ENCODE assay signal across 10 mouse cellular contexts in genomic region chrY:90738841-90739530, GRCm38 (mm10). TPM values are rescaled to one million over a fixed set of nuclear protein-coding genes. Genes with fewer than 3 reads are reported as not detected.
DNase-seq lines count a peak whose midpoint lies in the region; ATAC-seq lines count a peak whose summit lies in the region.
"Not testable (repeated sequence)": the region's sequence is repeated elsewhere in the genome, so short reads cannot be mapped to it uniquely, and the experiment has no call there.
"Had no signal": no experiment of that assay in that cellular context is flagged by ENCODE, and none has a peak within 500 bp of the region (broad histone marks: within the 10 kb centered on the region; RNA-seq: fewer than 3 reads in every experiment).

No protein-coding gene starts in this region.

- not testable (repeated sequence) for H3K4me2 ChIP-seq in embryonic facial prominence, embryonic 13.5 days; intestine, embryonic 16.5 days (ENCODE audit: low read depth, low read length); limb, embryonic 13.5 days (replicated peaks); midbrain, embryonic 14.5 days (ENCODE audit: low read length)

- H3K27ac ChIP-seq in embryonic facial prominence, embryonic 13.5 days; intestine, embryonic 16.5 days (ENCODE audit: low read length); limb, embryonic 13.5 days; midbrain, embryonic 14.5 days (replicated peaks; ENCODE audit: low read depth, low read length): not testable (repeated sequence)

- DNase-seq in A20 (ENCODE audit: low read depth, low spot score): peak; percentile 74
- DNase-seq in adrenal gland, postnatal 14 days: peak; percentile 32
- peak; percentile 61 for DNase-seq in midbrain, embryonic 14.5 days
- peak; percentile 71 to 85 for DNase-seq in spleen, postnatal 4 days (ENCODE audit: low spot score in 2 of 2)

- not testable (repeated sequence) for H3K4me1 ChIP-seq in embryonic facial prominence, embryonic 13.5 days; intestine, embryonic 16.5 days (ENCODE audit: control insufficient read depth, insufficient read depth, low read length); limb, embryonic 13.5 days; midbrain, embryonic 14.5 days (ENCODE audit: control insufficient read depth, insufficient read depth, low read length)

- not testable (repeated sequence) for H3K27me3 ChIP-seq in embryonic facial prominence, embryonic 13.5 days; intestine, embryonic 16.5 days (replicated peaks; ENCODE audit: control insufficient read depth, insufficient read depth, low read length); limb, embryonic 13.5 days; midbrain, embryonic 14.5 days (ENCODE audit: control insufficient read depth, insufficient read depth, low read length)

- H3K4me3 ChIP-seq in embryonic facial prominence, embryonic 13.5 days; intestine, embryonic 16.5 days (ENCODE audit: low read length); limb, embryonic 13.5 days; midbrain, embryonic 14.5 days (replicated peaks; ENCODE audit: low read depth, low read length): not testable (repeated sequence)

- peak; percentile 28 for ATAC-seq in embryonic facial prominence, embryonic 13.5 days (ENCODE audit: insufficient number of reproducible peaks, insufficient read depth, low FRiP score, low TSS enrichment, low read depth)
- peak; percentile 10 for ATAC-seq in granulocyte monocyte progenitor cell, adult 5-6 weeks (replicated peaks; ENCODE audit: poor library complexity, severe bottlenecking)
- ATAC-seq in intestine, embryonic 16.5 days: peak; percentile 29
- peak; percentile 31 for ATAC-seq in limb, embryonic 13.5 days (ENCODE audit: low FRiP score, low read depth)
- ATAC-seq in midbrain, embryonic 14.5 days (ENCODE audit: low FRiP score, low TSS enrichment): peak; percentile 42

- 74% methylated on average over 28 of the region's 28 CpGs for WGBS in embryonic facial prominence, embryonic 13.5 days
- 75% methylated on average over 28 of the region's 28 CpGs for WGBS in intestine, embryonic 16.5 days
- WGBS in limb, embryonic 13.5 days: 74% methylated on average over 28 of the region's 28 CpGs
- 79% methylated on average over 28 of the region's 28 CpGs for WGBS in midbrain, embryonic 14.5 days

- peaks cover 41% of the 10 kb centered on the region for H3K36me3 ChIP-seq in embryonic facial prominence, embryonic 13.5 days
- peaks cover 34% of the 10 kb centered on the region for H3K36me3 ChIP-seq in intestine, embryonic 16.5 days (ENCODE audit: control insufficient read depth, insufficient read depth, low read length)
- peaks cover 40% of the 10 kb centered on the region for H3K36me3 ChIP-seq in limb, embryonic 13.5 days
- peaks cover 50% of the 10 kb centered on the region for H3K36me3 ChIP-seq in midbrain, embryonic 14.5 days (ENCODE audit: control insufficient read depth, insufficient read depth, low read length)

- H3K9me3 ChIP-seq in embryonic facial prominence, embryonic 13.5 days: peaks cover 39% of the 10 kb centered on the region
- H3K9me3 ChIP-seq in intestine, embryonic 16.5 days (ENCODE audit: control insufficient read depth, low read length): peaks cover 38% of the 10 kb centered on the region
- H3K9me3 ChIP-seq in limb, embryonic 13.5 days: peaks cover 41% of the 10 kb centered on the region
- peaks cover 47% of the 10 kb centered on the region for H3K9me3 ChIP-seq in midbrain, embryonic 14.5 days (ENCODE audit: control insufficient read depth, low read length)

- H3K9ac ChIP-seq in embryonic facial prominence, embryonic 13.5 days; intestine, embryonic 16.5 days (ENCODE audit: low read depth, low read length); limb, embryonic 13.5 days; midbrain, embryonic 14.5 days (replicated peaks; ENCODE audit: low read length): not testable (repeated sequence)

RNA-seq across cellular contexts. Expression of gene Gm21860, which starts 15.6 kb away (rescaled TPM):
- total RNA-seq in adrenal gland, postnatal 14 days (2021): not detected in 2 replicates
- not detected in 2 replicates for polyA plus RNA-seq in embryonic facial prominence, embryonic 13.5 days (2015; fragmentation: Nextera tagmentation; extraction: Ambion mirVana)
- not detected in 2 replicates for total RNA-seq in granulocyte monocyte progenitor cell, adult 5-6 weeks (2014; fragmentation: Nextera tagmentation)
- total RNA-seq in granulocyte monocyte progenitor cell, adult 5-6 weeks (2017): not detected in 2 replicates
- polyA plus RNA-seq in intestine, embryonic 16.5 days (2015; fragmentation: Nextera tagmentation; extraction: Ambion mirVana): not detected in 2 replicates
- not detected in 2 replicates for polyA plus RNA-seq in limb, embryonic 13.5 days (2015; fragmentation: Nextera tagmentation; extraction: Ambion mirVana)
- not detected in 2 replicates for polyA plus RNA-seq in midbrain, embryonic 14.5 days (2014; fragmentation: Nextera tagmentation; extraction: Ambion mirVana)
- total RNA-seq: heart, adult 8-10 months had no signal
- polyA plus RNA-seq: macrophage had no signal

RNA-seq across cellular contexts. Expression of gene Gm47283, which starts 45.6 kb away (rescaled TPM):
- total RNA-seq in adrenal gland, postnatal 14 days (2021): not detected in 2 replicates
- polyA plus RNA-seq in embryonic facial prominence, embryonic 13.5 days (2015; fragmentation: Nextera tagmentation; extraction: Ambion mirVana): not detected in 2 replicates
- total RNA-seq in granulocyte monocyte progenitor cell, adult 5-6 weeks (2014; fragmentation: Nextera tagmentation): not detected in 2 replicates
- not detected in 2 replicates for total RNA-seq in granulocyte monocyte progenitor cell, adult 5-6 weeks (2017)
- not detected in 2 replicates for polyA plus RNA-seq in intestine, embryonic 16.5 days (2015; fragmentation: Nextera tagmentation; extraction: Ambion mirVana)
- not detected in 2 replicates for polyA plus RNA-seq in limb, embryonic 13.5 days (2015; fragmentation: Nextera tagmentation; extraction: Ambion mirVana)
- not detected in 2 replicates for polyA plus RNA-seq in midbrain, embryonic 14.5 days (2014; fragmentation: Nextera tagmentation; extraction: Ambion mirVana)
- total RNA-seq: heart, adult 8-10 months had no signal
- polyA plus RNA-seq: macrophage had no signal
